Mouse (Mus musculus) stomach, embryonic 16.5 days (tissue): ENCODE data around the gene Ambp. TPM values are rescaled to one million over a fixed set of nuclear protein-coding genes. Genes with fewer than 3 reads are reported as not detected.

Source experiments
- ATAC-seq: fragments of 200-750 bp; cut with Nextera tagmentation; 2 replicates; pipeline ENCODE4 v1.8.0; 2017; ENCODE audit warnings: moderate number of reproducible peaks, moderate TSS enrichment; ENCODE audit not compliant: insufficient read depth, low FRiP score
- H3K27ac ChIP-seq: fragments of 300-500 bp; sonication (generic); 2 replicates; pipeline ENCODE4 v1.5.1; 2014; ENCODE audit warnings: low read length
- H3K27me3 ChIP-seq: fragments of 300-500 bp; sonication (generic); 2 replicates; pipeline ENCODE4 v1.6.1; 2014; ENCODE audit warnings: low read length, control low read depth, mixed read lengths; ENCODE audit not compliant: control insufficient read depth, insufficient read depth
- H3K36me3 ChIP-seq: fragments of 300-500 bp; sonication (generic); 2 replicates; pipeline ENCODE4 v1.6.1; 2014; ENCODE audit warnings: low read length; ENCODE audit not compliant: control insufficient read depth, insufficient read depth
- H3K4me1 ChIP-seq: fragments of 300-500 bp; sonication (generic); 2 replicates; pipeline ENCODE4 v1.6.1; 2014; ENCODE audit warnings: low read length, control low read depth, mixed read lengths; ENCODE audit not compliant: control insufficient read depth, insufficient read depth
- H3K4me2 ChIP-seq: fragments of 300-500 bp; sonication (generic); 2 replicates; pipeline ENCODE4 v1.6.1; 2014; ENCODE audit warnings: low read depth, low read length, mixed read lengths
- H3K4me3 ChIP-seq: fragments of 300-500 bp; sonication (generic); replicated peaks from 2 replicates; pipeline ENCODE4 v1.5.1; 2014; ENCODE audit warnings: mild to moderate bottlenecking, low read length
- H3K9ac ChIP-seq: fragments of 300-500 bp; sonication (generic); 2 replicates; pipeline ENCODE4 v1.6.1; 2014; ENCODE audit warnings: low read length
- H3K9me3 ChIP-seq: fragments of 300-500 bp; sonication (generic); replicated peaks from 2 replicates; pipeline ENCODE4 v1.6.1; 2016; ENCODE audit warnings: low read length, control low read depth; ENCODE audit not compliant: control insufficient read depth
- WGBS: fragments of 180-500 bp; shearing (Covaris S2); extraction: QIAGEN DNeasy Blood & Tissue Kit; methylation state at CpG from one replicate; pipeline ENCODE4 v1.1.7; 2014; 5-methylcytosine and 5-hydroxymethylcytosine counted together
- polyA plus RNA-seq: library from polyadenylated mRNA; unstranded; fragments of >200 nt; fragmentation: Nextera tagmentation; extraction: Ambion mirVana; gene quantifications from 2 replicates; pipeline ENCODE4 v1.2.1, GENCODE M21; 2015

The Ambp gene
- polyA plus RNA-seq, result 86.7 and 116 TPM in 2 replicates

DNA sequence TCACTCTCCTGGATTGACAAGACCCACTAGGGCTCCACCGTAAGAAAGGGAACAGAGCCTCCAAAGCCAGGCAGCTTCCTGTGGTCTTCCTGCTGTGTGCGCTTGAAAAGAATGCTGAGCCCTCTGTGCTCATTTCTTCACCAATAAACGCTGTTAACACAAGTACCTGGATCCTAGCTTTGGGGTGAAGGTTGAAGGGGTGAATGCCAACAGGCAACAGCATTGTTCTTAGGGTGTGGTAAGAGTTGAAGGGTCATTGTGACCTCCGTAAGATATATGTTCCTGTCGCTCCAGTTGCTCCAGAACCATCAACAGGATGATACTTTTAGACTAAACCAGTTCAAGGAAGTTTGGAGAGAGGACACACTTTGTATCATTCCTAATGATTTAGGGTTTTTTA is at the start of gene Ambp:
Gene Ambp, minus strand, starts transcription at position 101 of the 400 bp plus-strand sequence.
- H3K36me3 ChIP-seq, result no peaks in the 10 kb centered on the region
- H3K4me1 ChIP-seq, result peaks cover 8% of the 10 kb centered on the region; the same call in 1 of the 2 replicates
- H3K9ac ChIP-seq, result no peak within 1 kb of the TSS
- H3K9me3 ChIP-seq, result no peaks in the 10 kb centered on the region
- H3K4me2 ChIP-seq, result no peak within 1 kb of the TSS
- no peak within 1 kb of the TSS for H3K27ac ChIP-seq
- ATAC-seq, result no peak
- H3K27me3 ChIP-seq, result no peaks in the 10 kb centered on the region
- 66% methylated on average over 5 of the region's 5 CpGs for WGBS
- no peak within 1 kb of the TSS for H3K4me3 ChIP-seq

DNA sequence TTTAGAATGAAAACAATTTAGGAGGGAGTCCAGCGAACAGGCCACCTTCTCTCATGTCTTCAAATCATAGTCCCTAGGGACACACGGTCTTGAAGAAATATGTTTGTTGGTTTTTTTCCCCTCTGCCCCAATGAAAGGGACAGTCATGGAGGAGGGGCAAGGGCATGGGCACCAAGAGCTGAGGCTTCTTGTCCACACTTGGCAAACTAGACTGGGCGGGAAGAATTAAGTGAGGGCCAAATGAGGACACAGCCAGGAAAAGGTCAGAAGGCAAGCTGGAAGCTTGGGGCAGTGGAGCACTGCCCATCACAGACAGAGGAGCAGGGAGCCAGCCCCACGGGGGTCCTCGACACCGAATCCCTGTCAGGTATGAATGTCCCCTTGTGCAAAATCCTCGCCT is 49.3 kb upstream of the Ambp start:
- no peak overlapping the region for H3K27ac ChIP-seq
- no peaks in the 10 kb centered on the region for H3K4me1 ChIP-seq
- H3K36me3 ChIP-seq, result no peaks in the 10 kb centered on the region
- no peak overlapping the region for H3K9ac ChIP-seq
- H3K9me3 ChIP-seq, result no peaks in the 10 kb centered on the region
- no peak for ATAC-seq
- 86% methylated on average over 7 of the region's 7 CpGs for WGBS
- no peak overlapping the region for H3K4me2 ChIP-seq
- no peaks in the 10 kb centered on the region for H3K27me3 ChIP-seq
- no peak overlapping the region for H3K4me3 ChIP-seq

DNA sequence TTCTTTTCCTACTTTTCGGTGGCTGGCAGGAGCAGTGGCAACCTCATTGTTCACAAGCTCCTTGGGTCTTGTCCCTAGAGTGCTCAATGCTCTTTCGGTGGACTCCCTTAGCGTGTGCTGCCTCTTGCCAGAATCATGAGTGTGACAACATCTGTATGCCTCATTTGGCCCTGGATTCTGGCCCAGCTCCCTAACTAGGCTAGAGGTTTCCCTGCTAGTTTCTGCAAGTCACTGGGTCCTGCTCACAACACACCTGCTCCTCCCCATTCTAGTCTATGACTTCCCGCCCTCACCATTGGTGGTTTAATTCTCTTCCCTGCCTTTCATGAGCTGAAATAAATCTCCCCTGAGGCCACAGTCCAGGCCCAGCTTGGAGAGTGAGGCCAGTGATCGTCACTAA is 44.8 kb upstream of the Ambp start:
- H3K4me1 ChIP-seq, result no peaks in the 10 kb centered on the region
- no peak for ATAC-seq
- 87% methylated on average over 5 of the region's 5 CpGs for WGBS
- no peak overlapping the region for H3K9ac ChIP-seq
- H3K9me3 ChIP-seq, result no peaks in the 10 kb centered on the region
- H3K27ac ChIP-seq, result no peak overlapping the region
- H3K36me3 ChIP-seq, result no peaks in the 10 kb centered on the region
- no peak overlapping the region for H3K4me3 ChIP-seq
- no peak overlapping the region for H3K4me2 ChIP-seq
- H3K27me3 ChIP-seq, result no peaks in the 10 kb centered on the region

DNA sequence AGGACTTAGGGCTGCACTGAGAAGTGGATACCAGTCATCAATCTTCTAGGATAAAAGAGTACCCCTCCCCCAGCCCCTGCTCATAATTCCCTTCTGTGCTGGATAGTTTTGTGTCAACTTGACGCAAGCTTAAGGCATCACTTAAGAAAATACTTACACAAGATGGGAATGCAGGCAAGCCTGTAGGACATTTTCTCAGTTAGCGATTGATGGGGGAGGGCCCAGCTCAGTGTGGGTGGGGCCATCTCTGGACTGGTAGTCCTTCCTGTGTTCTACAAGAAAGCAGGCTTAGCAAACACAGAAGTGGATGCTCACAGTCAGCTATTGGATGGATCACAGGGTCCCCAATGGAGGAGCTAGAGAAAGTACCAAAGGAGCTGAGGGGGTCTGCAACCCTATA is 39.8 kb upstream of the Ambp start:
- no peaks in the 10 kb centered on the region for H3K36me3 ChIP-seq
- 65% methylated on average over 2 of the region's 2 CpGs for WGBS
- H3K4me2 ChIP-seq, result no peak overlapping the region
- ATAC-seq, result no peak
- no peaks in the 10 kb centered on the region for H3K9me3 ChIP-seq
- H3K27ac ChIP-seq, result no peak overlapping the region
- no peaks in the 10 kb centered on the region for H3K4me1 ChIP-seq
- no peaks in the 10 kb centered on the region for H3K27me3 ChIP-seq
- H3K9ac ChIP-seq, result no peak overlapping the region
- no peak overlapping the region for H3K4me3 ChIP-seq

DNA sequence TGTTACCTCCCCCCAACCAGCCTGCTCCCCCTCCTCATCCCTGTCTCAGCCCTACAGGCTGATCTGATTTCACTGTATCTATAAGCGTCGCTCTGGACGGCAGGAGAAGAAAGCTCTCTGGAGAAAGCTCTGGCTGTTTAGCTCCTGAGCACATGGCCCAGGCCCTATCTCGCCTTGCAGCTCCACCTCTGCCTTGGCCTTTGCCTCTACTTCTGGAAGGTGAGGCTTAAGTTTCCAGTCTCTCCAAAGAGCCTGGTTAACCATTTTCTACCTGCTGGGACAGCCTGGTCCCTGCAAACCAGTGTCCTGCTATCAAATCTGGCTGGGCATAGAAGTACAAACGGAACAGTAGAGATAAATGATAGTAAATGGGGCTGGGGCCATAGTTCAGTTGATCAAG is 37.0 kb upstream of the Ambp start:
- H3K27me3 ChIP-seq, result no peaks in the 10 kb centered on the region
- no peak overlapping the region for H3K4me2 ChIP-seq
- WGBS, result 39% methylated on average over 5 of the region's 5 CpGs
- no peak overlapping the region for H3K9ac ChIP-seq
- H3K27ac ChIP-seq, result peak overlapping the region; percentile 63
- ATAC-seq, result peak; percentile 57; the same call in 1 of the 2 replicates
- no peak overlapping the region for H3K4me3 ChIP-seq
- 0 out of 2 replicates have a peak, but pooled peaks cover 2% of the 10 kb centered on the region for H3K4me1 ChIP-seq
- no peaks in the 10 kb centered on the region for H3K9me3 ChIP-seq
- no peaks in the 10 kb centered on the region for H3K36me3 ChIP-seq

DNA sequence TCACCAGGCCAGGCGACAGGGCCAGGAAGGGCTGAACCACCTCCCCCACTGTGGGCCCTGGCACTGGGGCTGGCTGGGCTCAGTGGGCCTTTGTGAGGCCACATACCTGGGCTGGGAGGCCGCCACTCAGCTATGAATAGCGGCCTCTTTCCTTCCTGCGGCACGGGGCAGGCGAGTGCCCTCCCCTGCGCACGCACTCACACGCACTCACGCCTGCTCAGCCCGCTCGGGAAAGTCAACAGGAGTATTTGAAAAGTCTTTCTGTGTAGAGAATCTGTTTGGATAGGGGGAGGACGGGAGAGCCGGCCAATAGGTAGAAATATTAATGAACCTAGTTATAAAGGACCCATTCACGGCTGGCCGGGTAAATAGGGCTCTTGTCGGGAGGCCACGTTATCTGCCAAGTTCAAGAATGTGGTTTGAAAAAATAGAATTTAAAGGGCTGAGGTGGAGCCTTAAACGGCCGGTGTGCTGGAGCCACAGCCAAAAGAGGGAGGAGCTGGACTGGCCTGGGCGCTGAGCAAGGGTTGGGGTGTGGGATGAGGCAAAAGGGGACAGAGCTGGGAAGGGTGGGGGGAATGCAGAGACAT is 31.8 kb upstream of the Ambp start:
- Histone ChIP-seq H3K36me3 (no peaks in the 10 kb centered on the region), H3K4me1 (0 out of 2 replicates have a peak, but pooled peaks cover 10% of the 10 kb centered on the region), H3K9ac (no peak overlapping the region), H3K4me2 (no peak overlapping the region), H3K9me3 (no peaks in the 10 kb centered on the region), H3K4me3 (no peak overlapping the region), H3K27me3 (no peaks in the 10 kb centered on the region), H3K27ac (peak overlapping the region; percentile 76)
- 37% methylated on average over 21 of the region's 21 CpGs for WGBS
- ATAC-seq, result peak; percentile 91

DNA sequence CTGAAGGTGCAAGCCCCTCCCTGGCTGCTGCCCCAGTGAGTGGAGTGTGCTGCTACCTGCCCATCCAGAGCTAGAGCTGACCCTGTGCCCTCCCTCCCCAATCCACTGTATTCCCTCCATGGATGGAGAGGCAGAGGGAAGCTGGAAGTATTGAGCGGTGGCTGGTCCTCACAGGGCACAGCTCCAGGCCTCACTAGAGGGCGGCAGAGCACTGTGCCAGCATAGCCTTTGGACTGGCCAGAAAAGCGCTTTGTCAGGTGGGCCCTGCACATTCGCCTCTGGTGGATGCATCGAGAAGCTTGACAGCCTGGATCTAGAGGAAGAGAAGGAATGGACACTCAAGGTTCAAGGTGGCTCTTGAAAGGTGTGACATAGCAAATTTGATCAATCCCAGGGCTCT is 27.0 kb upstream of the Ambp start:
- peak; percentile 68 for ATAC-seq
- Histone ChIP-seq H3K27me3 (no peaks in the 10 kb centered on the region), H3K36me3 (no peaks in the 10 kb centered on the region), H3K27ac (no peak overlapping the region), H3K4me1 (0 out of 2 replicates have a peak, but pooled peaks cover 7% of the 10 kb centered on the region), H3K4me3 (no peak overlapping the region), H3K4me2 (no peak overlapping the region), H3K9ac (no peak overlapping the region), H3K9me3 (no peaks in the 10 kb centered on the region)
- 9% methylated on average over 5 of the region's 5 CpGs for WGBS

DNA sequence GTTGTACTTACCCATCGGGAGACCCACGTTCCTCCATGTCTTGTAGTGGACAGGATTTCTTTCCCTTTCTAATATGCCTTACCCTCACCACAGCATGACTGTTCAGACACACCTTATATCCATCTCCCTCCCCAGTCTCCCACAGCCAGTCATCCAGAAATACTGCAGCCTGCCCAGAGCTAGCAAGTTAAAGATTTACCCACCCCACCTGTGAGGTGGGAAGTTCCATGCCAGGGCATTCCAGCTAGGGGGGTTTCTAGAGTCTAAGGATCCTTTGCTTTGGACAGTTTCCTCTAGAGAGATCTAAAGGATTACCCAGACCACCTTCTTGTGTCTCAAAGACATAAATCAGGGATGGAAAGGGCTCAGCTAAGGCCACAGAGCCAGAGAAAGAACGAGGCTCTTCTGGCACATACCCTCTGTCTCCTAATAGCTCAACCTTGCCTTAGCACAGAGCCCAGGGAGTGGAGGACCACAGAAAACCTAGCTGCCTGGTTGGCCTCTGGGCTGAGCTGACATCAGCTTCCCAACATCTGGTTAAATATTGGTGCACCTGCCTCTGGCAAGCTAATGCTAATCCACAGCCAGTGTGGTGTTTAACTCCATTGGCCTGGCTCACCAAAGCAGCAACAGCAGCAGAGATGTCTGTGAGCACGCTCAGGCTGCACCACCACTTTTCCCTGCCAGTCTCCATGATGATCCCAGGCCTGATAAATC is 17.5 kb upstream of the Ambp start, which contains the start of gene Kif12:
Gene Kif12, minus strand, starts transcription at position 163 of the 717 bp plus-strand sequence.
- ATAC-seq, result peak; percentile 94
- Histone ChIP-seq H3K4me1 (no peaks in the 10 kb centered on the region), H3K9ac (peak within 1 kb of the TSS; percentile 54), H3K9me3 (no peaks in the 10 kb centered on the region), H3K36me3 (no peaks in the 10 kb centered on the region), H3K27me3 (0 out of 2 replicates have a peak, but pooled peaks cover 6% of the 10 kb centered on the region), H3K4me3 (peak within 1 kb of the TSS; percentile 40), H3K27ac (peak within 1 kb of the TSS; percentile 75), H3K4me2 (peak within 1 kb of the TSS; percentile 41)
- 54% methylated on average over 4 of the region's 4 CpGs for WGBS

DNA sequence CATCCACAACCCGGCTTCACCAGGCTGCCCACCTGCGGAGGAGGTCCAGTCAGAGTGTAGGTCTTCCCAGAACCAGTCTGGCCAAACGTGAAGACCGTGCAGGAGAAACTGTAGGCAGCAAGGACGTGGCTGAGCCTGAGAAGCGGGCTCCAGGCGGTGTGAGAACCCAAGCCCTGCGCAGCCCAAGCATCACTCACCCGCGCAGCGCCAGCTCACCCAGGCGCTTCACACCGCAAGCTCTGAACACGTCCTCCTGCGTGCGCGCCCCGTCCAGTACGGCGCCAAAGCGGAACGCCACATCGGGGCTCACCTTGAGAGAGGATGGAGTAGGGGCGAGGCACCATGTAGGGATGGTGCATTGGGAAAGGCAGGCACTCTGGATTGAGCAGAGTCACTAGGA is 16.5 kb upstream of the Ambp start:
- 0 out of 2 replicates have a peak, but pooled peaks have one; percentile 1 for ATAC-seq
- H3K4me2 ChIP-seq, result peak overlapping the region; percentile 41
- H3K4me3 ChIP-seq, result peak overlapping the region; percentile 40
- H3K36me3 ChIP-seq, result no peaks in the 10 kb centered on the region
- peak overlapping the region; percentile 74 for H3K27ac ChIP-seq
- 38% methylated on average over 24 of the region's 24 CpGs for WGBS
- H3K9ac ChIP-seq, result peak overlapping the region; percentile 54
- H3K27me3 ChIP-seq, result 0 out of 2 replicates have a peak, but pooled peaks cover 6% of the 10 kb centered on the region
- H3K9me3 ChIP-seq, result no peaks in the 10 kb centered on the region
- no peaks in the 10 kb centered on the region for H3K4me1 ChIP-seq
